Comparison of ENCODE assay signal across 19 mouse cellular contexts in genomic region chr1:31016068-31016467, GRCm38 (mm10). TPM values are rescaled to one million over a fixed set of nuclear protein-coding genes. Genes with fewer than 3 reads are reported as not detected.
"Had no signal": no experiment of that assay in that cellular context is flagged by ENCODE, and none has a peak within 500 bp of the region (broad histone marks: within the 10 kb centered on the region; RNA-seq: fewer than 3 reads in every experiment).

No protein-coding gene starts in this region.

- H3K4me3 ChIP-seq: midbrain, embryonic 10.5 days; midbrain, embryonic 13.5 days; midbrain, embryonic 15.5 days; neural tube, embryonic 12.5 days; stomach, embryonic 15.5 days had no signal

- H3K27ac ChIP-seq: midbrain, embryonic 10.5 days; midbrain, embryonic 13.5 days; midbrain, embryonic 15.5 days; neural tube, embryonic 12.5 days; stomach, embryonic 15.5 days; stomach, postnatal 0 days had no signal

- H3K9ac ChIP-seq: lung, embryonic 14.5 days; midbrain, embryonic 13.5 days; midbrain, embryonic 15.5 days; neural tube, embryonic 12.5 days; stomach, embryonic 15.5 days had no signal

- H3K27me3 ChIP-seq: midbrain, embryonic 13.5 days; midbrain, embryonic 15.5 days; neural tube, embryonic 12.5 days; stomach, embryonic 15.5 days had no signal

- H3K9me3 ChIP-seq: midbrain, embryonic 10.5 days; midbrain, embryonic 13.5 days; midbrain, embryonic 15.5 days; neural tube, embryonic 12.5 days; stomach, embryonic 15.5 days had no signal

- H3K36me3 ChIP-seq: midbrain, embryonic 10.5 days; midbrain, embryonic 13.5 days; midbrain, embryonic 15.5 days; neural tube, embryonic 12.5 days; stomach, embryonic 15.5 days had no signal

- DNase-seq: lung, adult 18-20 months; lung, embryonic 14.5 days; lung, postnatal 10 days; lung, postnatal 4 days; right cerebral cortex, postnatal 14 days; thymus, adult 18-20 months; thymus, postnatal 14 days; thymus, postnatal 36 days had no signal

- H3K4me1 ChIP-seq: midbrain, embryonic 10.5 days; midbrain, embryonic 13.5 days; midbrain, embryonic 15.5 days; neural tube, embryonic 12.5 days; stomach, embryonic 15.5 days had no signal

- H3K4me2 ChIP-seq: lung, embryonic 14.5 days; midbrain, embryonic 13.5 days; midbrain, embryonic 15.5 days; neural tube, embryonic 12.5 days; stomach, embryonic 15.5 days had no signal

- ATAC-seq: midbrain, embryonic 13.5 days; midbrain, embryonic 15.5 days had no signal

RNA-seq across cellular contexts. Expression of gene AC153137.1, which starts 38.3 kb away (rescaled TPM):
- polyA plus RNA-seq: lung, embryonic 14.5 days; lung, embryonic 16.5 days; midbrain, embryonic 10.5 days; midbrain, embryonic 13.5 days; midbrain, embryonic 15.5 days; midbrain, postnatal 0 days; neural tube, embryonic 12.5 days; neural tube, embryonic 14.5 days; spleen, adult 2 months; stomach, embryonic 15.5 days; stomach, postnatal 0 days; thymus, postnatal 0 days had no signal
